Mouse (Mus musculus) CD4-positive, CD25-positive, alpha-beta regulatory T cell, adult 2 months (primary cell): Measurements from ENCODE around the gene Dlg1.
A peak's percentile ranks its signal among the peaks of the same experiment; 100 is the strongest.

Source experiments
- DNase-seq: peaks from one replicate; pipeline ENCODE4 v3.0.0-alpha.2; 2012; ENCODE audit warnings: low read depth, low spot score

Gene Dlg1

GRCm38 (mm10) chr16:31655531-31655930 lies 7.7 kb upstream of the Dlg1 start:
- no peak for DNase-seq

GRCm38 (mm10) chr16:31657502-31657901 lies 5.7 kb upstream of the Dlg1 start:
- DNase-seq, result no peak

- no peak for DNase-seq
These were observed 4.5 kb upstream of the Dlg1 start for GRCm38 (mm10) chr16:31658539-31659334.

- no peak for DNase-seq
These were observed 3.8 kb upstream of the Dlg1 start for GRCm38 (mm10) chr16:31659453-31659852.

- DNase-seq, result peak; percentile 31
These were observed 476 bp upstream of the Dlg1 start for GRCm38 (mm10) chr16:31662556-31663378.

GRCm38 (mm10) chr16:31664287-31664597 lies 999 bp downstream of the Dlg1 start:
- no peak for DNase-seq

GRCm38 (mm10) chr16:31672202-31672601 lies 9.0 kb downstream of the Dlg1 start:
- DNase-seq, result peak; percentile 13

- DNase-seq, result no peak
These were observed 14.2 kb downstream of the Dlg1 start for GRCm38 (mm10) chr16:31677463-31677862.

- no peak for DNase-seq
These were observed 19.0 kb downstream of the Dlg1 start for GRCm38 (mm10) chr16:31682291-31682690.

- DNase-seq, result peak; percentile 33
These were observed 20.6 kb downstream of the Dlg1 start for GRCm38 (mm10) chr16:31683670-31684430.

- no peak for DNase-seq
These were observed 21.5 kb downstream of the Dlg1 start for GRCm38 (mm10) chr16:31684771-31685170.

GRCm38 (mm10) chr16:31687766-31688165 lies 24.5 kb downstream of the Dlg1 start:
- no peak for DNase-seq

GRCm38 (mm10) chr16:31695286-31696020 lies 32.2 kb downstream of the Dlg1 start:
- no peak for DNase-seq

- DNase-seq, result peak; percentile 37
These were observed 33.1 kb downstream of the Dlg1 start for GRCm38 (mm10) chr16:31696367-31696766.

- DNase-seq, result no peak
These were observed 34.1 kb downstream of the Dlg1 start for GRCm38 (mm10) chr16:31697341-31697740.

GRCm38 (mm10) chr16:31705213-31705612 lies 42.0 kb downstream of the Dlg1 start:
- peak; percentile 32 for DNase-seq

GRCm38 (mm10) chr16:31705904-31706303 lies 42.7 kb downstream of the Dlg1 start:
- no peak for DNase-seq

GRCm38 (mm10) chr16:31707326-31707725 lies 44.1 kb downstream of the Dlg1 start:
- DNase-seq, result no peak

- DNase-seq, result no peak
These were observed 59.7 kb downstream of the Dlg1 start for GRCm38 (mm10) chr16:31722991-31723390.

GRCm38 (mm10) chr16:31724121-31724520 lies 60.9 kb downstream of the Dlg1 start:
- DNase-seq, result peak; percentile 57

- no peak for DNase-seq
These were observed 61.6 kb downstream of the Dlg1 start for GRCm38 (mm10) chr16:31724818-31725217.
